Mouse (Mus musculus): ENCODE measurements around the gene Trub1. TPM values are rescaled to one million over a fixed set of nuclear protein-coding genes. Genes with fewer than 3 reads are reported as not detected.

Trub1 gene
- total and polyA plus RNA-seq, 2 experiments = 5.7 to 12.7 TPM

- Histone ChIP-seq H3K27ac (replicated peaks; ENCODE audit: insufficient read depth, low read depth, low read length) (no peak overlapping the region), H3K79me2 (ENCODE audit: control insufficient read depth, insufficient read depth, low read length) (no peaks in the 10 kb centered on the region), H3K4me3 (ENCODE audit: insufficient read depth, low read depth, low read length) (no peak overlapping the region), H3K4me1 (ENCODE audit: control insufficient read depth, insufficient read depth, low read length) (no peaks in the 10 kb centered on the region), H3K27me3 (ENCODE audit: control insufficient read depth, insufficient read depth, low read length) (no peaks in the 10 kb centered on the region), H3K36me3 (ENCODE audit: control insufficient read depth, insufficient read depth, low read length) (peaks cover 7% of the 10 kb centered on the region; the same call in 1 of the 2 replicates), H3K9ac (ENCODE audit: low read depth, low read length) (no peak overlapping the region)
- WGBS = 95% methylated on average over 8 of the region's 8 CpGs
- no peak for DNase-seq (ENCODE audit: extremely low read depth, low read depth, low spot score)
- TF ChIP-seq POLR2A (IDR thresholded peaks at IDR 0.05; ENCODE audit: extremely low read depth, insufficient read depth, low read length) = no peak
Measured at GRCm38 (mm10) chr19:57463741-57464140, 11.0 kb downstream of the Trub1 start.

- Histone ChIP-seq H3K9ac (ENCODE audit: low read depth, low read length) (no peak overlapping the region), H3K79me2 (ENCODE audit: control insufficient read depth, insufficient read depth, low read length) (no peaks in the 10 kb centered on the region), H3K4me1 (ENCODE audit: control insufficient read depth, insufficient read depth, low read length) (no peaks in the 10 kb centered on the region), H3K27me3 (ENCODE audit: control insufficient read depth, insufficient read depth, low read length) (no peaks in the 10 kb centered on the region), H3K36me3 (ENCODE audit: control insufficient read depth, insufficient read depth, low read length) (peaks cover 7% of the 10 kb centered on the region; the same call in 1 of the 2 replicates), H3K4me3 (ENCODE audit: insufficient read depth, low read depth, low read length) (no peak overlapping the region), H3K27ac (replicated peaks; ENCODE audit: insufficient read depth, low read depth, low read length) (no peak overlapping the region)
- no peak for DNase-seq (ENCODE audit: extremely low read depth, low read depth, low spot score)
- TF ChIP-seq CTCF (IDR thresholded peaks at IDR 0.05; ENCODE audit: low read depth, low read length) (no peak), POLR2A (IDR thresholded peaks at IDR 0.05; ENCODE audit: extremely low read depth, insufficient read depth, low read length) (no peak)
- WGBS = 95% methylated on average over 7 of the region's 7 CpGs
Measured at GRCm38 (mm10) chr19:57465742-57466141, 13.0 kb downstream of the Trub1 start.

- no peak for DNase-seq (ENCODE audit: extremely low read depth, low read depth, low spot score)
- Histone ChIP-seq H3K9ac (ENCODE audit: low read depth, low read length) (no peak overlapping the region), H3K79me2 (ENCODE audit: control insufficient read depth, insufficient read depth, low read length) (no peaks in the 10 kb centered on the region), H3K27me3 (ENCODE audit: control insufficient read depth, insufficient read depth, low read length) (no peaks in the 10 kb centered on the region), H3K36me3 (ENCODE audit: control insufficient read depth, insufficient read depth, low read length) (peaks cover 6% of the 10 kb centered on the region; the same call in 1 of the 2 replicates), H3K4me1 (ENCODE audit: control insufficient read depth, insufficient read depth, low read length) (no peaks in the 10 kb centered on the region), H3K4me3 (ENCODE audit: insufficient read depth, low read depth, low read length) (no peak overlapping the region), H3K27ac (replicated peaks; ENCODE audit: insufficient read depth, low read depth, low read length) (no peak overlapping the region)
- TF ChIP-seq CTCF (IDR thresholded peaks at IDR 0.05; ENCODE audit: low read depth, low read length) = no peak
- 93% methylated on average over 12 of the region's 12 CpGs for WGBS
Measured at GRCm38 (mm10) chr19:57471033-57471432, 18.3 kb downstream of the Trub1 start.

GRCm38 (mm10) chr19:57472169-57472568 lies 19.5 kb downstream of the Trub1 start:
- WGBS = 92% methylated on average over 15 of the region's 15 CpGs
- Histone ChIP-seq H3K4me3 (ENCODE audit: insufficient read depth, low read depth, low read length) (no peak overlapping the region), H3K36me3 (ENCODE audit: control insufficient read depth, insufficient read depth, low read length) (peaks cover 6% of the 10 kb centered on the region; the same call in 1 of the 2 replicates), H3K9ac (ENCODE audit: low read depth, low read length) (no peak overlapping the region), H3K27ac (replicated peaks; ENCODE audit: insufficient read depth, low read depth, low read length) (no peak overlapping the region), H3K27me3 (ENCODE audit: control insufficient read depth, insufficient read depth, low read length) (no peaks in the 10 kb centered on the region), H3K4me1 (ENCODE audit: control insufficient read depth, insufficient read depth, low read length) (no peaks in the 10 kb centered on the region), H3K79me2 (ENCODE audit: control insufficient read depth, insufficient read depth, low read length) (no peaks in the 10 kb centered on the region)
- TF ChIP-seq POLR2A (IDR thresholded peaks at IDR 0.05; ENCODE audit: extremely low read depth, insufficient read depth, low read length) (no peak), CTCF (IDR thresholded peaks at IDR 0.05; ENCODE audit: low read depth, low read length) (no peak)
- DNase-seq (ENCODE audit: extremely low read depth, low read depth, low spot score) = no peak

GRCm38 (mm10) chr19:57473301-57473700 lies 20.6 kb downstream of the Trub1 start:
- 85% methylated on average over 16 of the region's 16 CpGs for WGBS

GRCm38 (mm10) chr19:57475298-57475697 lies 22.6 kb downstream of the Trub1 start:
- peaks cover 6% of the 10 kb centered on the region; the same call in 1 of the 2 replicates for H3K36me3 ChIP-seq (ENCODE audit: control insufficient read depth, insufficient read depth, low read length)
- no peaks in the 10 kb centered on the region for H3K27me3 ChIP-seq (ENCODE audit: control insufficient read depth, insufficient read depth, low read length)
- TF ChIP-seq CTCF (IDR thresholded peaks at IDR 0.05; ENCODE audit: low read depth, low read length) = no peak
- TF ChIP-seq POLR2A (IDR thresholded peaks at IDR 0.05; ENCODE audit: extremely low read depth, insufficient read depth, low read length) = no peak
- no peak overlapping the region for H3K9ac ChIP-seq (ENCODE audit: low read depth, low read length)
- 89% methylated on average over 4 of the region's 4 CpGs for WGBS
- 0 out of 2 replicates have a peak, but pooled peaks cover 1% of the 10 kb centered on the region for H3K4me1 ChIP-seq (ENCODE audit: control insufficient read depth, insufficient read depth, low read length)
- H3K4me3 ChIP-seq (ENCODE audit: insufficient read depth, low read depth, low read length) = no peak overlapping the region
- H3K79me2 ChIP-seq (ENCODE audit: control insufficient read depth, insufficient read depth, low read length) = no peaks in the 10 kb centered on the region
- no peak overlapping the region for H3K27ac ChIP-seq (replicated peaks; ENCODE audit: insufficient read depth, low read depth, low read length)
- DNase-seq (ENCODE audit: extremely low read depth, low read depth, low spot score) = no peak

More at GRCm38 (mm10) chr19:57473301-57473700, 20.6 kb downstream of the Trub1 start:
- TF ChIP-seq POLR2A (IDR thresholded peaks at IDR 0.05; ENCODE audit: extremely low read depth, insufficient read depth, low read length) (no peak), CTCF (IDR thresholded peaks at IDR 0.05; ENCODE audit: low read depth, low read length) (no peak)
- H3K4me3 ChIP-seq (ENCODE audit: insufficient read depth, low read depth, low read length) = no peak overlapping the region
- no peaks in the 10 kb centered on the region for H3K4me1 ChIP-seq (ENCODE audit: control insufficient read depth, insufficient read depth, low read length)
- no peaks in the 10 kb centered on the region for H3K27me3 ChIP-seq (ENCODE audit: control insufficient read depth, insufficient read depth, low read length)
- peaks cover 6% of the 10 kb centered on the region; the same call in 1 of the 2 replicates for H3K36me3 ChIP-seq (ENCODE audit: control insufficient read depth, insufficient read depth, low read length)
- no peaks in the 10 kb centered on the region for H3K79me2 ChIP-seq (ENCODE audit: control insufficient read depth, insufficient read depth, low read length)
- no peak overlapping the region for H3K9ac ChIP-seq (ENCODE audit: low read depth, low read length)
- DNase-seq (ENCODE audit: extremely low read depth, low read depth, low spot score) = no peak
- H3K27ac ChIP-seq (replicated peaks; ENCODE audit: insufficient read depth, low read depth, low read length) = no peak overlapping the region
